Comparison of ENCODE assay signal across 21 mouse cellular contexts in genomic region chr4:25028752-25029151, GRCm38 (mm10).
"Had no signal": no experiment of that assay in that cellular context is flagged by ENCODE, and none has a peak within 500 bp of the region (broad histone marks: within the 10 kb centered on the region; RNA-seq: fewer than 3 reads in every experiment).

No protein-coding gene starts in this region.

- H3K4me3 ChIP-seq: kidney, embryonic 15.5 days; left cerebral cortex, adult 2 months; limb, embryonic 12.5 days; liver, embryonic 12.5 days; liver, embryonic 15.5 days; lung, embryonic 15.5 days; megakaryocyte, embryonic 14.5 days; midbrain, embryonic 10.5 days; midbrain, embryonic 13.5 days; myocyte; neural tube, embryonic 13.5 days had no signal

- H3K4me2 ChIP-seq: kidney, embryonic 15.5 days; limb, embryonic 12.5 days; liver, embryonic 12.5 days; liver, embryonic 15.5 days; lung, embryonic 15.5 days; midbrain, embryonic 13.5 days; neural tube, embryonic 13.5 days had no signal

- H3K27me3 ChIP-seq: kidney, embryonic 15.5 days; limb, embryonic 12.5 days; liver, embryonic 12.5 days; liver, embryonic 15.5 days; lung, embryonic 15.5 days; megakaryocyte, embryonic 14.5 days; midbrain, embryonic 13.5 days; neural tube, embryonic 13.5 days had no signal

- H3K9ac ChIP-seq: kidney, embryonic 15.5 days; limb, embryonic 12.5 days; liver, embryonic 12.5 days; liver, embryonic 15.5 days; lung, embryonic 15.5 days; midbrain, embryonic 13.5 days; neural tube, embryonic 13.5 days had no signal

- DNase-seq: kidney, postnatal 10 days; kidney, postnatal 36 days; layer of hippocampus, postnatal 36 days; liver; lung, adult 18-20 months; lung, postnatal 10 days; lung, postnatal 36 days; thymus, adult 18-20 months; thymus, postnatal 36 days had no signal

- H3K27ac ChIP-seq: kidney, embryonic 15.5 days; left cerebral cortex, adult 2 months; limb, embryonic 12.5 days; liver, embryonic 12.5 days; liver, embryonic 15.5 days; lung, embryonic 15.5 days; midbrain, embryonic 10.5 days; midbrain, embryonic 13.5 days; neural tube, embryonic 13.5 days had no signal

- H3K4me1 ChIP-seq: kidney, embryonic 15.5 days; limb, embryonic 12.5 days; liver, embryonic 12.5 days; liver, embryonic 15.5 days; lung, embryonic 15.5 days; megakaryocyte, embryonic 14.5 days; midbrain, embryonic 10.5 days; midbrain, embryonic 13.5 days; neural tube, embryonic 13.5 days had no signal

- ATAC-seq: liver, embryonic 12.5 days; midbrain, embryonic 13.5 days; midbrain, embryonic 16.5 days had no signal

- H3K36me3 ChIP-seq: kidney, embryonic 15.5 days; limb, embryonic 12.5 days; liver, embryonic 12.5 days; liver, embryonic 15.5 days; lung, embryonic 15.5 days; midbrain, embryonic 10.5 days; midbrain, embryonic 13.5 days; neural tube, embryonic 13.5 days had no signal

- H3K9me3 ChIP-seq: kidney, embryonic 15.5 days; limb, embryonic 12.5 days; liver, embryonic 12.5 days; liver, embryonic 15.5 days; lung, embryonic 15.5 days; midbrain, embryonic 10.5 days; midbrain, embryonic 13.5 days; neural tube, embryonic 13.5 days had no signal
